Mouse (Mus musculus): ENCODE results near the gene Taf1b. TPM values are rescaled to one million over a fixed set of nuclear protein-coding genes. Genes with fewer than 3 reads are reported as not detected.

Gene Taf1b
- polyA plus RNA-seq, 1 experiment from 2014 or later: 18.5 TPM

GRCm38 (mm10) chr12:24541426-24542154 is 43.4 kb downstream of the Taf1b start:
- H3K36me3 ChIP-seq (ENCODE audit: control insufficient read depth, insufficient read depth, low read length): no peaks in the 10 kb centered on the region
- H3K9ac ChIP-seq (ENCODE audit: low read depth, low read length): no peak overlapping the region
- H3K27ac ChIP-seq (ENCODE audit: low read length): no peak overlapping the region
- H3K9me3 ChIP-seq (ENCODE audit: control insufficient read depth, low read length): no peaks in the 10 kb centered on the region
- WGBS: 82% methylated on average over 16 of the region's 16 CpGs
- no peaks in the 10 kb centered on the region for H3K4me1 ChIP-seq (ENCODE audit: control insufficient read depth, insufficient read depth, low read length)
- no peak overlapping the region for H3K4me2 ChIP-seq (ENCODE audit: low read depth, low read length)
- ATAC-seq: no peak
- no peaks in the 10 kb centered on the region for H3K27me3 ChIP-seq (replicated peaks; ENCODE audit: control insufficient read depth, insufficient read depth, low read length)
- no peak overlapping the region for H3K4me3 ChIP-seq (ENCODE audit: low read length)

- Histone ChIP-seq H3K36me3 (ENCODE audit: control insufficient read depth, insufficient read depth, low read length) (no peaks in the 10 kb centered on the region), H3K4me2 (ENCODE audit: low read depth, low read length) (no peak overlapping the region), H3K27ac (ENCODE audit: low read length) (no peak overlapping the region), H3K4me1 (ENCODE audit: control insufficient read depth, insufficient read depth, low read length) (no peaks in the 10 kb centered on the region), H3K9ac (ENCODE audit: low read depth, low read length) (no peak overlapping the region), H3K27me3 (replicated peaks; ENCODE audit: control insufficient read depth, insufficient read depth, low read length) (no peaks in the 10 kb centered on the region), H3K4me3 (ENCODE audit: low read length) (no peak overlapping the region), H3K9me3 (ENCODE audit: control insufficient read depth, low read length) (no peaks in the 10 kb centered on the region)
- no peak for ATAC-seq
- 83% methylated on average over 8 of the region's 8 CpGs for WGBS
These were observed 49.5 kb downstream of the Taf1b start for GRCm38 (mm10) chr12:24547686-24548085.

DNA sequence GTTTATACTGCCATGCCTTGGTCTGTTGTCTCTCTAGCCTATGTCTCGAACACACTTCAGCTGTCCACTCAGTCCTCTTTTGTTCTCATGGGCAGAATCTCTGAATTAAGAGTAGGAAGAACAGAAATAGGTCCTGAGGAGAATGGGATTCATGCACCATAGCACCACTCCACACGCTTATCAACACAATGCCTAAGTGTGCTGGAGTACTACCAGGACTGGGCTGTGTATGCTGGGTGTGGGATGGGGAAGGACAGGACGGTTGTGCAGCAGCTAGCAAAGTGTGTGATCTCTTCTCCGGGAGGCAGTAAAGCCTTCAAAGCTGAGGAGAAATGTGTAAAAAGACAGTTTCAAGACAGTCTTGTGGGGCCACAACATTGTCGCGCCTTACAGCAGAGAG is 50.7 kb downstream of the Taf1b start:
- Histone ChIP-seq H3K9me3 (ENCODE audit: control insufficient read depth, low read length) (no peaks in the 10 kb centered on the region), H3K4me1 (ENCODE audit: control insufficient read depth, insufficient read depth, low read length) (no peaks in the 10 kb centered on the region), H3K36me3 (ENCODE audit: control insufficient read depth, insufficient read depth, low read length) (no peaks in the 10 kb centered on the region), H3K27ac (ENCODE audit: low read length) (no peak overlapping the region), H3K27me3 (replicated peaks; ENCODE audit: control insufficient read depth, insufficient read depth, low read length) (no peaks in the 10 kb centered on the region), H3K4me3 (ENCODE audit: low read length) (no peak overlapping the region), H3K9ac (ENCODE audit: low read depth, low read length) (no peak overlapping the region), H3K4me2 (ENCODE audit: low read depth, low read length) (no peak overlapping the region)
- ATAC-seq: no peak
- WGBS: 88% methylated on average over 6 of the region's 6 CpGs

DNA sequence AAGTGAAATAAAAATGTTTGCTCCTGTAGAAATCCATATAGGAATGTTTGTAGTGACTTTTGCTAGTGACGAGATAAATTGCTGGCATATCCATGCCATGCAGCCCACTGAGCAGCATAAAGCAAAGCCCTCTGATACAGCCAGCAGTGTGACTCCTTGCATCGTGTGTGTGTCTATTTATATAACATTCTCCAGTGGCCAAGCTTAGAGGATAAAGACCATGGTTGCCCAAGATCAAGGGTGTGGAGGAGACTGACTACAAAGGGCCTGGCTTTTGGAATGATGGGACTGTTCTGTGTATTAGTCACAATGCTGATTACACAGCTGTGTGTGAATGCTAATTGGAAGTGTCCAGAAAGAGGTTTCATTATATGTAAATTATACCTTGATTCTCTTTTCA is 54.4 kb downstream of the Taf1b start:
- no peak for ATAC-seq
- Histone ChIP-seq H3K27ac (ENCODE audit: low read length) (no peak overlapping the region), H3K4me3 (ENCODE audit: low read length) (no peak overlapping the region), H3K4me2 (ENCODE audit: low read depth, low read length) (no peak overlapping the region), H3K9me3 (ENCODE audit: control insufficient read depth, low read length) (no peaks in the 10 kb centered on the region), H3K36me3 (ENCODE audit: control insufficient read depth, insufficient read depth, low read length) (peaks cover 2% of the 10 kb centered on the region; the same call in 1 of the 2 replicates), H3K4me1 (ENCODE audit: control insufficient read depth, insufficient read depth, low read length) (no peaks in the 10 kb centered on the region), H3K9ac (ENCODE audit: low read depth, low read length) (no peak overlapping the region), H3K27me3 (replicated peaks; ENCODE audit: control insufficient read depth, insufficient read depth, low read length) (no peaks in the 10 kb centered on the region)
- 67% methylated on average over 2 of the region's 2 CpGs for WGBS

GRCm38 (mm10) chr12:24555976-24556375 is 57.8 kb downstream of the Taf1b start:
- no peak overlapping the region for H3K9ac ChIP-seq (ENCODE audit: low read depth, low read length)
- no peaks in the 10 kb centered on the region for H3K27me3 ChIP-seq (replicated peaks; ENCODE audit: control insufficient read depth, insufficient read depth, low read length)
- no peak for ATAC-seq
- 78% methylated on average over 8 of the region's 8 CpGs for WGBS
- H3K4me3 ChIP-seq (ENCODE audit: low read length): no peak overlapping the region
- H3K4me1 ChIP-seq (ENCODE audit: control insufficient read depth, insufficient read depth, low read length): no peaks in the 10 kb centered on the region
- no peaks in the 10 kb centered on the region for H3K9me3 ChIP-seq (ENCODE audit: control insufficient read depth, low read length)
- H3K36me3 ChIP-seq (ENCODE audit: control insufficient read depth, insufficient read depth, low read length): peaks cover 2% of the 10 kb centered on the region; the same call in 1 of the 2 replicates
- H3K27ac ChIP-seq (ENCODE audit: low read length): no peak overlapping the region
- no peak overlapping the region for H3K4me2 ChIP-seq (ENCODE audit: low read depth, low read length)

GRCm38 (mm10) chr12:24563395-24563960 is 65.3 kb downstream of the Taf1b start:
- no peaks in the 10 kb centered on the region for H3K9me3 ChIP-seq (ENCODE audit: control insufficient read depth, low read length)
- ATAC-seq: no peak
- H3K4me2 ChIP-seq (ENCODE audit: low read depth, low read length): no peak overlapping the region
- H3K36me3 ChIP-seq (ENCODE audit: control insufficient read depth, insufficient read depth, low read length): no peaks in the 10 kb centered on the region
- no peak overlapping the region for H3K9ac ChIP-seq (ENCODE audit: low read depth, low read length)
- WGBS: 87% methylated on average over 7 of the region's 7 CpGs
- H3K4me1 ChIP-seq (ENCODE audit: control insufficient read depth, insufficient read depth, low read length): no peaks in the 10 kb centered on the region
- H3K27me3 ChIP-seq (replicated peaks; ENCODE audit: control insufficient read depth, insufficient read depth, low read length): no peaks in the 10 kb centered on the region
- H3K4me3 ChIP-seq (ENCODE audit: low read length): no peak overlapping the region
- H3K27ac ChIP-seq (ENCODE audit: low read length): no peak overlapping the region

DNA sequence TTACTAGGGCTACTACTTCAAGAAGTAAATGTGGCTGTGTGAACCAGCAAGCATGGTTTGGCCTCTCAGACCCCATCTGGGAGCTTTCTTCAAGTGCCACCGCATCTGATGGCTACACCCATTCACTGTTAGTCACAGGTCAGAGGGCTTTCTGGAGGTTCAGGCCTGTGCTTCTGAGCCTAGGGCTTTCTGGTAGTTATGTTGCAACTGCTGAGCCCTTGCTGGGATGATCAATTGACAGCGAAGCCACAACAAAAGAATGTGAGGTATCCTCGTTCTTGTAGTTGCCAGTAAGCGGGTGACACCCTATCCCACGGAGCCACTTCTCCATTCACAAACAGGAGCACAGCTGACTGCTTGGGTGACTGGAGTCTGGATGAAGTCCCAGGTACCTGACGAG is 67.2 kb downstream of the Taf1b start:
- H3K4me2 ChIP-seq (ENCODE audit: low read depth, low read length): no peak overlapping the region
- H3K9ac ChIP-seq (ENCODE audit: low read depth, low read length): no peak overlapping the region
- 71% methylated on average over 6 of the region's 6 CpGs for WGBS
- no peaks in the 10 kb centered on the region for H3K36me3 ChIP-seq (ENCODE audit: control insufficient read depth, insufficient read depth, low read length)
- H3K27ac ChIP-seq (ENCODE audit: low read length): no peak overlapping the region
- H3K27me3 ChIP-seq (replicated peaks; ENCODE audit: control insufficient read depth, insufficient read depth, low read length): no peaks in the 10 kb centered on the region
- ATAC-seq: no peak
- no peak overlapping the region for H3K4me3 ChIP-seq (ENCODE audit: low read length)
- no peaks in the 10 kb centered on the region for H3K9me3 ChIP-seq (ENCODE audit: control insufficient read depth, low read length)
- no peaks in the 10 kb centered on the region for H3K4me1 ChIP-seq (ENCODE audit: control insufficient read depth, insufficient read depth, low read length)

- Histone ChIP-seq H3K9ac (ENCODE audit: low read depth, low read length) (no peak overlapping the region), H3K9me3 (ENCODE audit: control insufficient read depth, low read length) (no peaks in the 10 kb centered on the region), H3K27me3 (replicated peaks; ENCODE audit: control insufficient read depth, insufficient read depth, low read length) (peaks cover 13% of the 10 kb centered on the region; the same call in 1 of the 2 replicates), H3K27ac (ENCODE audit: low read length) (no peak overlapping the region), H3K36me3 (ENCODE audit: control insufficient read depth, insufficient read depth, low read length) (no peaks in the 10 kb centered on the region), H3K4me1 (ENCODE audit: control insufficient read depth, insufficient read depth, low read length) (peaks cover 5% of the 10 kb centered on the region), H3K4me3 (ENCODE audit: low read length) (no peak overlapping the region), H3K4me2 (ENCODE audit: low read depth, low read length) (no peak overlapping the region)
- ATAC-seq: no peak
- 89% methylated on average over 3 of the region's 3 CpGs for WGBS
These were observed 69.4 kb downstream of the Taf1b start for GRCm38 (mm10) chr12:24567606-24568005.

- Histone ChIP-seq H3K9ac (ENCODE audit: low read depth, low read length) (peak within 1 kb of the TSS; percentile 66), H3K27me3 (replicated peaks; ENCODE audit: control insufficient read depth, insufficient read depth, low read length) (peaks cover 15% of the 10 kb centered on the region; the same call in 1 of the 2 replicates), H3K4me1 (ENCODE audit: control insufficient read depth, insufficient read depth, low read length) (peaks cover 7% of the 10 kb centered on the region), H3K36me3 (ENCODE audit: control insufficient read depth, insufficient read depth, low read length) (no peaks in the 10 kb centered on the region), H3K9me3 (ENCODE audit: control insufficient read depth, low read length) (no peaks in the 10 kb centered on the region), H3K4me3 (ENCODE audit: low read length) (peak within 1 kb of the TSS; percentile 65), H3K4me2 (ENCODE audit: low read depth, low read length) (peak within 1 kb of the TSS; percentile 94), H3K27ac (ENCODE audit: low read length) (no peak within 1 kb of the TSS)
- WGBS: 2% methylated on average over 57 of the region's 64 CpGs
- peak; percentile 100 for ATAC-seq
These were observed 73.6 kb downstream of the Taf1b start, which contains the start of gene Grhl1 for GRCm38 (mm10) chr12:24571523-24572392. Gene Grhl1, plus strand, starts transcription at chr12:24572283.
